ENCODE assay signal across 9 mouse cellular contexts in the genomic region with DNA sequence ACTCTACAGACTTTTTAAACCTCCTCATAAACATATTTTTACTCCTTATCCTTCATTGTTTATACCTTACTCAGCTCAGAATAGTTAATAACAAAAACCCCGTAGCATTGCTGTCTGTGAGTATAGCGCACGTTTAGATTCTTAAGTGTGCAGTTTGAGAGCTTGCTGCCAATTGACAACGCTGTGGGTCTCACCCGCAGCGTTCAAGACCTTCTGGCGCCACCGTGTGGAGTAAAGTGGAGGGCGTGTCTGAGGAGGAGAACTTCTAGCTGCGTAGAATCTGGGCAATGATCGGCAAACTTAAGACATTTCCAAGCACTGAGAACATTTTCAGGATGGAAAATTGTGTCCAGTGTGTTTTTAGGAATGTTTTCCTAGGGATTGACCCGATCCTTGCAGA.
DNase-seq lines count a peak whose midpoint lies in the region; ATAC-seq and TF ChIP-seq lines count a peak whose summit lies in the region.
"Had no signal": no experiment of that assay in that cellular context is flagged by ENCODE, and none has a peak within 500 bp of the region (broad histone marks: within the 10 kb centered on the region; RNA-seq: fewer than 3 reads in every experiment).

No protein-coding gene starts in this region.

- no peak overlapping the region for H3K4me2 ChIP-seq in embryonic facial prominence, embryonic 12.5 days (replicated peaks)
- no peak overlapping the region for H3K4me2 ChIP-seq in heart, postnatal 0 days (ENCODE audit: low read depth, low read length)
- no peak overlapping the region for H3K4me2 ChIP-seq in lung, postnatal 0 days (replicated peaks; ENCODE audit: low read depth, low read length)
- H3K4me2 ChIP-seq: heart, embryonic 15.5 days had no signal

- TF ChIP-seq EP300 in heart, postnatal 0 days (IDR thresholded peaks at IDR 0.05; ENCODE audit: low read depth) = no peak
- TF ChIP-seq EP300 in lung, postnatal 0 days (IDR thresholded peaks at IDR 0.05) = no peak

- no peaks in the 10 kb centered on the region for H3K4me1 ChIP-seq in embryonic facial prominence, embryonic 12.5 days
- no peaks in the 10 kb centered on the region for H3K4me1 ChIP-seq in heart, postnatal 0 days (ENCODE audit: control insufficient read depth, insufficient read depth)
- H3K4me1 ChIP-seq in lung, postnatal 0 days (ENCODE audit: insufficient read depth, low read depth, low read length) = no peaks in the 10 kb centered on the region
- H3K4me1 ChIP-seq: heart, embryonic 15.5 days had no signal

- H3K27me3 ChIP-seq in embryonic facial prominence, embryonic 12.5 days = no peaks in the 10 kb centered on the region
- no peaks in the 10 kb centered on the region for H3K27me3 ChIP-seq in heart, postnatal 0 days (ENCODE audit: control insufficient read depth, insufficient read depth, low read length)
- no peaks in the 10 kb centered on the region for H3K27me3 ChIP-seq in lung, postnatal 0 days (replicated peaks; ENCODE audit: insufficient read depth, low read length)
- H3K27me3 ChIP-seq: heart, embryonic 15.5 days had no signal

- no peak overlapping the region for H3K4me3 ChIP-seq in embryonic facial prominence, embryonic 12.5 days
- H3K4me3 ChIP-seq in heart, postnatal 0 days (ENCODE audit: low read depth, low read length) = no peak overlapping the region
- H3K4me3 ChIP-seq in lung, postnatal 0 days (ENCODE audit: low read depth, low read length) = no peak overlapping the region
- H3K4me3 ChIP-seq: heart, embryonic 15.5 days had no signal

- H3K27ac ChIP-seq in embryonic facial prominence, embryonic 12.5 days = no peak overlapping the region
- no peak overlapping the region for H3K27ac ChIP-seq in heart, postnatal 0 days (ENCODE audit: low read depth)
- no peak overlapping the region for H3K27ac ChIP-seq in lung, postnatal 0 days (ENCODE audit: low read length)
- H3K27ac ChIP-seq: heart, embryonic 15.5 days had no signal

- 12% methylated on average over 12 of the region's 12 CpGs for WGBS in embryonic facial prominence, embryonic 12.5 days
- WGBS in heart, postnatal 0 days = 7% methylated on average over 12 of the region's 12 CpGs
- WGBS in lung, postnatal 0 days = 4% methylated on average over 12 of the region's 12 CpGs

- ATAC-seq in embryonic facial prominence, embryonic 12.5 days (ENCODE audit: insufficient number of reproducible peaks, insufficient read depth, low FRiP score, low TSS enrichment) = peak; percentile 60; the same call in 1 of the 2 replicates
- ATAC-seq in heart, postnatal 0 days (ENCODE audit: insufficient read depth, low read depth) = peak; percentile 68
- peak; percentile 80 for ATAC-seq in lung, postnatal 0 days

- no peaks in the 10 kb centered on the region for H3K9me3 ChIP-seq in embryonic facial prominence, embryonic 12.5 days
- no peaks in the 10 kb centered on the region for H3K9me3 ChIP-seq in heart, postnatal 0 days (replicated peaks; ENCODE audit: control insufficient read depth, low read length)
- no peaks in the 10 kb centered on the region for H3K9me3 ChIP-seq in lung, postnatal 0 days (ENCODE audit: low read length)
- H3K9me3 ChIP-seq: heart, embryonic 15.5 days had no signal

- peak; percentile 44 to 60 for DNase-seq in CD8-positive naive resting alpha-beta T cell, adult 2 months (ENCODE audit: low read depth in 2 of 2, low spot score in 2 of 2)
- DNase-seq in adrenal gland, postnatal 36 days = peak; percentile 89 to 91
- peak; percentile 74 for DNase-seq in heart, postnatal 0 days (ENCODE audit: low spot score)
- DNase-seq in layer of hippocampus, adult 18-20 months (ENCODE audit: low spot score in 2 of 2) = peak; percentile 67 to 88
- peak; percentile 88 for DNase-seq in lung, postnatal 0 days (ENCODE audit: low spot score)
- peak; percentile 81 for DNase-seq in ovary, postnatal 36 days (ENCODE audit: low spot score)
- peak; percentile 27 to 69 for DNase-seq in thymus, postnatal 10 days (ENCODE audit: low spot score in 2 of 2)

- H3K36me3 ChIP-seq in embryonic facial prominence, embryonic 12.5 days = no peaks in the 10 kb centered on the region
- H3K36me3 ChIP-seq in heart, postnatal 0 days (replicated peaks; ENCODE audit: control insufficient read depth, insufficient read depth, low read length) = no peaks in the 10 kb centered on the region
- no peaks in the 10 kb centered on the region for H3K36me3 ChIP-seq in lung, postnatal 0 days (ENCODE audit: insufficient read depth, low read length)
- H3K36me3 ChIP-seq: heart, embryonic 15.5 days had no signal

- TF ChIP-seq CTCF in heart, postnatal 0 days (IDR thresholded peaks at IDR 0.05; ENCODE audit: low read depth) = peak; percentile 96
- TF ChIP-seq CTCF in lung, postnatal 0 days (IDR thresholded peaks at IDR 0.05) = peak; percentile 94

- no peak overlapping the region for H3K9ac ChIP-seq in embryonic facial prominence, embryonic 12.5 days
- no peak overlapping the region for H3K9ac ChIP-seq in heart, postnatal 0 days (replicated peaks; ENCODE audit: low read depth, low read length)
- no peak overlapping the region for H3K9ac ChIP-seq in lung, postnatal 0 days (replicated peaks; ENCODE audit: low read depth)
- H3K9ac ChIP-seq: heart, embryonic 15.5 days had no signal
